20 mouse cellular contexts compared by ENCODE assay signal in the genomic region with DNA sequence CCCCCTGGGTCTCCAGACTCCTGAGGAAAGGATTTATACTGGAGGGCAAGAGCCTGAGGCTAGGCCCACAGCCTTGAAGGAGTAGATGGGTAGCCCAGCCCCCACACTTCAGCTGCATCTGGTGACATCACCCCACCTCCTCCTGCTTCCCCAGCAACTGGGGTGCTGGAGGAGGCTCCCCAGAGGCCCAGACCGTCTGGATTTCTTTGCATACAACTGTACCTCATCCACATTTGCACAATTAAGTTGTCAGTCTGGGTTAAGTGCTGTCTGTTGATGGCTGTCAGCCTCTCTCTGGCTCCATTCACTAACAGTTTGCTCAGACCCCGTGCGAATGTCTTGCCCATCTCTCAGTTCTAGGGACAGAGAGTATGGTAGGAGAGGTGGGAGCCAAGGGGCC. TPM values are rescaled to one million over a fixed set of nuclear protein-coding genes. Genes with fewer than 3 reads are reported as not detected.
DNase-seq lines count a peak whose midpoint lies in the region; ATAC-seq and TF ChIP-seq lines count a peak whose summit lies in the region.
"Had no signal": no experiment of that assay in that cellular context is flagged by ENCODE, and none has a peak within 500 bp of the region (broad histone marks: within the 10 kb centered on the region; RNA-seq: fewer than 3 reads in every experiment).

No protein-coding gene starts in this region.

- H3K4me1 ChIP-seq in hindbrain, embryonic 15.5 days (replicated peaks), result no peaks in the 10 kb centered on the region
- H3K4me1 ChIP-seq in hindbrain, embryonic 11.5 days (replicated peaks; ENCODE audit: control insufficient read depth, insufficient read depth, low read length), result 0 out of 2 replicates have a peak, but pooled peaks cover 2% of the 10 kb centered on the region
- no peaks in the 10 kb centered on the region for H3K4me1 ChIP-seq in stomach, embryonic 16.5 days (ENCODE audit: control insufficient read depth, insufficient read depth, low read length)
- no peaks in the 10 kb centered on the region for H3K4me1 ChIP-seq in stomach, postnatal 0 days (replicated peaks; ENCODE audit: control insufficient read depth, insufficient read depth)
- H3K4me1 ChIP-seq in forebrain, embryonic 15.5 days, result no peaks in the 10 kb centered on the region

- H3K4me3 ChIP-seq in hindbrain, embryonic 15.5 days, result no peak overlapping the region
- H3K4me3 ChIP-seq in hindbrain, embryonic 11.5 days (ENCODE audit: low read depth, low read length), result no peak overlapping the region
- H3K4me3 ChIP-seq in stomach, embryonic 16.5 days (replicated peaks; ENCODE audit: low read length), result no peak overlapping the region
- no peak overlapping the region for H3K4me3 ChIP-seq in stomach, postnatal 0 days (ENCODE audit: low read depth, low read length)
- H3K4me3 ChIP-seq in forebrain, embryonic 15.5 days, result no peak overlapping the region
- H3K4me3 ChIP-seq: heart, embryonic 13.5 days; neural tube, embryonic 15.5 days; stomach, embryonic 15.5 days had no signal

- intact Hi-C loops in left cerebral cortex, postnatal 10 days (cut with DNase I), result no loop called here

- H3K9ac ChIP-seq in hindbrain, embryonic 15.5 days, result no peak overlapping the region
- H3K9ac ChIP-seq in hindbrain, embryonic 11.5 days (ENCODE audit: low read depth, low read length), result no peak overlapping the region
- H3K9ac ChIP-seq in stomach, embryonic 16.5 days (ENCODE audit: low read length), result no peak overlapping the region
- no peak overlapping the region for H3K9ac ChIP-seq in stomach, postnatal 0 days (ENCODE audit: low read length)
- H3K9ac ChIP-seq in forebrain, embryonic 15.5 days (replicated peaks), result no peak overlapping the region
- H3K9ac ChIP-seq: heart, embryonic 13.5 days; neural tube, embryonic 15.5 days; stomach, embryonic 15.5 days had no signal

- TF ChIP-seq EP300 in stomach, postnatal 0 days (optimal IDR thresholded peaks at IDR 0.05), result no peak

- no peak overlapping the region for H3K4me2 ChIP-seq in hindbrain, embryonic 15.5 days
- H3K4me2 ChIP-seq in hindbrain, embryonic 11.5 days (replicated peaks; ENCODE audit: low read depth, low read length), result no peak overlapping the region
- H3K4me2 ChIP-seq in stomach, embryonic 16.5 days (ENCODE audit: low read depth, low read length), result no peak overlapping the region
- no peak overlapping the region for H3K4me2 ChIP-seq in stomach, postnatal 0 days (replicated peaks; ENCODE audit: low read depth)
- no peak overlapping the region for H3K4me2 ChIP-seq in forebrain, embryonic 15.5 days (replicated peaks)
- H3K4me2 ChIP-seq: heart, embryonic 13.5 days; midbrain, embryonic 11.5 days; neural tube, embryonic 15.5 days; stomach, embryonic 15.5 days had no signal

- 54% methylated on average over 3 of the region's 3 CpGs for WGBS in hindbrain, embryonic 15.5 days
- 68% methylated on average over 3 of the region's 3 CpGs for WGBS in hindbrain, embryonic 11.5 days
- 63% methylated on average over 3 of the region's 3 CpGs for WGBS in stomach, embryonic 16.5 days
- WGBS in stomach, postnatal 0 days, result 70% methylated on average over 3 of the region's 3 CpGs
- WGBS in forebrain, embryonic 15.5 days, result 53% methylated on average over 3 of the region's 3 CpGs

- H3K27me3 ChIP-seq in hindbrain, embryonic 15.5 days, result peaks cover 22% of the 10 kb centered on the region
- H3K27me3 ChIP-seq in hindbrain, embryonic 11.5 days (ENCODE audit: control insufficient read depth, insufficient read depth, low read length), result peaks cover 10% of the 10 kb centered on the region
- peaks cover 5% of the 10 kb centered on the region; the same call in 1 of the 2 replicates for H3K27me3 ChIP-seq in stomach, embryonic 16.5 days (ENCODE audit: control insufficient read depth, insufficient read depth, low read length)
- H3K27me3 ChIP-seq in stomach, postnatal 0 days (ENCODE audit: control insufficient read depth, insufficient read depth, low read length), result no peaks in the 10 kb centered on the region
- peaks cover 11% of the 10 kb centered on the region for H3K27me3 ChIP-seq in forebrain, embryonic 15.5 days

- 0 out of 2 replicates have a peak, but pooled peaks have one; percentile 25 for ATAC-seq in hindbrain, embryonic 15.5 days (ENCODE audit: low FRiP score, low read depth)
- no peak for ATAC-seq in hindbrain, embryonic 11.5 days (ENCODE audit: low FRiP score)
- 0 out of 2 replicates have a peak, but pooled peaks have one; percentile 27 for ATAC-seq in stomach, embryonic 16.5 days (ENCODE audit: insufficient read depth, low FRiP score)
- no peak for ATAC-seq in stomach, postnatal 0 days (ENCODE audit: low FRiP score, low TSS enrichment)
- ATAC-seq in forebrain, embryonic 15.5 days (replicated peaks), result peak; percentile 63; the same call in 1 of the 2 replicates

- H3K27ac ChIP-seq in hindbrain, embryonic 15.5 days (replicated peaks), result no peak overlapping the region
- H3K27ac ChIP-seq in hindbrain, embryonic 11.5 days (ENCODE audit: low read depth, low read length), result no peak overlapping the region
- H3K27ac ChIP-seq in stomach, embryonic 16.5 days (ENCODE audit: low read length), result no peak overlapping the region
- H3K27ac ChIP-seq in stomach, postnatal 0 days (replicated peaks), result no peak overlapping the region
- no peak overlapping the region; the same call in 1 of the 2 replicates for H3K27ac ChIP-seq in forebrain, embryonic 15.5 days (replicated peaks)
- H3K27ac ChIP-seq: heart, embryonic 13.5 days; macrophage; neural tube, embryonic 15.5 days; stomach, embryonic 15.5 days had no signal

- no peak for DNase-seq in hindbrain, embryonic 11.5 days (ENCODE audit: low spot score)
- DNase-seq in stomach, postnatal 0 days (ENCODE audit: low spot score), result no peak
- DNase-seq in left cerebral cortex, postnatal 10 days (ENCODE audit: extremely low spot score in 1 of 2, low spot score in 2 of 2), result no peak
- DNase-seq in thymus, postnatal 14 days, result no peak
- DNase-seq: adrenal gland, adult 2 months; cerebellum, adult 9-11 months; gastrocnemius, postnatal 10 days; heart, adult 11 months; heart, postnatal 36 days; kidney, adult 11 months; liver; right cerebral cortex, postnatal 25 days had no signal

- TF ChIP-seq CTCF in stomach, postnatal 0 days (IDR thresholded peaks at IDR 0.05; ENCODE audit: low read depth), result no peak

- H3K36me3 ChIP-seq in hindbrain, embryonic 15.5 days, result no peaks in the 10 kb centered on the region
- no peaks in the 10 kb centered on the region for H3K36me3 ChIP-seq in hindbrain, embryonic 11.5 days (ENCODE audit: control insufficient read depth, insufficient read depth, low read length)
- H3K36me3 ChIP-seq in stomach, embryonic 16.5 days (ENCODE audit: control insufficient read depth, insufficient read depth, low read length), result no peaks in the 10 kb centered on the region
- no peaks in the 10 kb centered on the region for H3K36me3 ChIP-seq in stomach, postnatal 0 days (ENCODE audit: control insufficient read depth, insufficient read depth, low read length)
- H3K36me3 ChIP-seq in forebrain, embryonic 15.5 days, result no peaks in the 10 kb centered on the region
- H3K36me3 ChIP-seq: heart, embryonic 13.5 days; neural tube, embryonic 15.5 days; stomach, embryonic 15.5 days had no signal

- no peaks in the 10 kb centered on the region for H3K9me3 ChIP-seq in hindbrain, embryonic 15.5 days
- H3K9me3 ChIP-seq in hindbrain, embryonic 11.5 days (ENCODE audit: control insufficient read depth, low read length), result no peaks in the 10 kb centered on the region
- H3K9me3 ChIP-seq in stomach, embryonic 16.5 days (replicated peaks; ENCODE audit: control insufficient read depth, low read length), result no peaks in the 10 kb centered on the region
- H3K9me3 ChIP-seq in stomach, postnatal 0 days (ENCODE audit: control insufficient read depth, low read length), result no peaks in the 10 kb centered on the region
- H3K9me3 ChIP-seq in forebrain, embryonic 15.5 days, result no peaks in the 10 kb centered on the region
- H3K9me3 ChIP-seq: heart, embryonic 13.5 days; neural tube, embryonic 15.5 days; stomach, embryonic 15.5 days had no signal

RNA-seq across cellular contexts. Expression of a gene that starts 6.9 kb away (rescaled TPM):
- 1.2 and 1.9 TPM in 2 replicates for polyA plus RNA-seq in hindbrain, embryonic 15.5 days (2015; fragmentation: Nextera tagmentation; extraction: Ambion mirVana)
- polyA plus RNA-seq in hindbrain, embryonic 11.5 days (2014; fragmentation: Nextera tagmentation; extraction: Ambion mirVana), result 3.0 and 3.5 TPM in 2 replicates
- 4.7 and 5.8 TPM in 2 replicates for polyA plus RNA-seq in stomach, embryonic 16.5 days (2015; fragmentation: Nextera tagmentation; extraction: Ambion mirVana)
- 9.7 and 10.8 TPM in 2 replicates for polyA plus RNA-seq in stomach, postnatal 0 days (2015; fragmentation: Nextera tagmentation; extraction: Ambion mirVana)
- polyA plus RNA-seq in forebrain, embryonic 15.5 days (2015; fragmentation: Nextera tagmentation; extraction: Ambion mirVana), result 0.43 and 0.53 TPM in 2 replicates
- total RNA-seq in left cerebral cortex, postnatal 10 days (2021), result under 1 TPM; 0.69 to 0.99 TPM
- polyA plus RNA-seq: macrophage had no signal

Comparison
In these comparisons a context has a peak if more than half of its experiments do, and no peak if none do; other contexts are left out.
1. ATAC-seq: peak in hindbrain, embryonic 15.5 days (single experiment), stomach, embryonic 16.5 days (single experiment) and forebrain, embryonic 15.5 days (single experiment); none in hindbrain, embryonic 11.5 days (single experiment) and stomach, postnatal 0 days (single experiment).